Mouse (Mus musculus): ENCODE data around the gene Mfsd4a.
A peak's percentile ranks its signal among the peaks of the same experiment; 100 is the strongest.

Gene Mfsd4a

GRCm38 (mm10) chr1:132014800-132015199 lies 53.1 kb downstream of the Mfsd4a start:
- peak; percentile 58 to 63 for DNase-seq

GRCm38 (mm10) chr1:132012861-132013260 lies 55.0 kb downstream of the Mfsd4a start:
- no peak for DNase-seq

- DNase-seq, result peak; percentile 36 to 38
These were observed 56.1 kb downstream of the Mfsd4a start for GRCm38 (mm10) chr1:132011785-132012184.

GRCm38 (mm10) chr1:132010632-132011501 lies 57.0 kb downstream of the Mfsd4a start:
- DNase-seq, result peak; percentile 80 to 83

- peak; percentile 37 to 45 for DNase-seq
These were observed 58.8 kb downstream of the Mfsd4a start for GRCm38 (mm10) chr1:132008881-132009644.

GRCm38 (mm10) chr1:132007828-132008827 lies 59.7 kb downstream of the Mfsd4a start:
- peak; percentile 94 for DNase-seq

GRCm38 (mm10) chr1:132007282-132007815 lies 60.5 kb downstream of the Mfsd4a start, which contains the start of gene Elk4:
Elk4 (plus strand) TSS chr1:132007607.
- peak; percentile 94 to 96 for DNase-seq

GRCm38 (mm10) chr1:132006721-132007120 lies 61.1 kb downstream of the Mfsd4a start:
- DNase-seq, result peak in 1 of 2 experiments; percentile 32

GRCm38 (mm10) chr1:132006046-132006445 lies 61.8 kb downstream of the Mfsd4a start:
- no peak for DNase-seq

GRCm38 (mm10) chr1:132005466-132005865 lies 62.4 kb downstream of the Mfsd4a start:
- DNase-seq, result no peak

- no peak for DNase-seq
These were observed 63.2 kb downstream of the Mfsd4a start for GRCm38 (mm10) chr1:132004574-132005180.

- DNase-seq, result no peak
These were observed 64.0 kb downstream of the Mfsd4a start for GRCm38 (mm10) chr1:132003817-132004216.

- DNase-seq, result no peak
These were observed 64.8 kb downstream of the Mfsd4a start for GRCm38 (mm10) chr1:132003111-132003510.

GRCm38 (mm10) chr1:132001880-132002330 lies 66.0 kb downstream of the Mfsd4a start:
- DNase-seq, result no peak

- DNase-seq, result peak; percentile 56 to 57
These were observed 67.4 kb downstream of the Mfsd4a start for GRCm38 (mm10) chr1:132000506-132000905.

GRCm38 (mm10) chr1:131995062-131995461 lies 72.8 kb downstream of the Mfsd4a start:
- peak; percentile 85 to 87 for DNase-seq

- DNase-seq, result peak in 1 of 2 experiments; percentile 20
These were observed 74.5 kb downstream of the Mfsd4a start for GRCm38 (mm10) chr1:131993169-131994040.

- DNase-seq, result no peak
These were observed 75.3 kb downstream of the Mfsd4a start for GRCm38 (mm10) chr1:131992561-131993001.

GRCm38 (mm10) chr1:131990083-131990760 lies 77.6 kb downstream of the Mfsd4a start:
- DNase-seq, result no peak

- DNase-seq, result no peak
These were observed 78.4 kb downstream of the Mfsd4a start for GRCm38 (mm10) chr1:131989476-131989875.

Measured in B cell, adult 2 months (primary cell).